Mouse (Mus musculus): ENCODE measurements at regions not wholly inside any gene's neighbourhood (a gene's known extent, or its start where the extent isn't known, plus 50 kb on each side); places are given as distances from the start of the nearest gene placed in this dataset.

- DNase-seq = no peak
Observed at GRCm38 (mm10) chr15:85675126-85675525, 59.7 kb upstream of the Ppara start.

GRCm38 (mm10) chr15:85675736-85676135 is 59.0 kb upstream of the Ppara start:
- DNase-seq = no peak

GRCm38 (mm10) chr15:85676156-85676555 is 58.6 kb upstream of the Ppara start:
- DNase-seq = no peak

- DNase-seq = no peak
Observed at GRCm38 (mm10) chr15:85676871-85677270, 57.9 kb upstream of the Ppara start.

GRCm38 (mm10) chr15:85677381-85677780 is 57.4 kb upstream of the Ppara start:
- no peak for DNase-seq

GRCm38 (mm10) chr15:85677855-85678254 is 56.9 kb upstream of the Ppara start:
- no peak for DNase-seq

- DNase-seq = no peak
Observed at GRCm38 (mm10) chr15:85678351-85678895, 56.4 kb upstream of the Ppara start.

GRCm38 (mm10) chr15:85678981-85679708 is 55.6 kb upstream of the Ppara start:
- DNase-seq = no peak

GRCm38 (mm10) chr15:85679864-85680428 is 54.8 kb upstream of the Ppara start:
- DNase-seq = no peak

GRCm38 (mm10) chr15:85680460-85681224 is 54.1 kb upstream of the Ppara start:
- peak; percentile 73 for DNase-seq

- no peak for DNase-seq
Observed at GRCm38 (mm10) chr15:85682116-85682515, 52.7 kb upstream of the Ppara start.

- no peak for DNase-seq
Observed at GRCm38 (mm10) chr15:85682780-85683179, 52.0 kb upstream of the Ppara start.

- DNase-seq = no peak
Observed at GRCm38 (mm10) chr15:85683271-85683670, 51.5 kb upstream of the Ppara start.

- no peak for DNase-seq
Observed at GRCm38 (mm10) chr15:85683716-85684115, 51.1 kb upstream of the Ppara start.

GRCm38 (mm10) chr15:85684164-85684708 is 50.5 kb upstream of the Ppara start:
- peak; percentile 83 for DNase-seq

GRCm38 (mm10) chr15:85684875-85685274 is 49.9 kb upstream of the Ppara start:
- peak; percentile 66 for DNase-seq

Data from kidney, postnatal 10 days (tissue).